ENCODE assay signal across 8 mouse cellular contexts in genomic region chr11:30267892-30268647, GRCm38 (mm10). TPM values are rescaled to one million over a fixed set of nuclear protein-coding genes. Genes with fewer than 3 reads are reported as not detected.
DNase-seq lines count a peak whose midpoint lies in the region; ATAC-seq lines count a peak whose summit lies in the region.

TSS of gene Sptbn1 (minus strand) at chr11:30268175.

- DNase-seq in adrenal gland, postnatal 14 days, result peak; percentile 94
- DNase-seq in heart, adult 11 months, result peak; percentile 100
- peak; percentile 86 for DNase-seq in kidney, adult 11 months
- DNase-seq in left cerebral cortex, postnatal 36 days (ENCODE audit: low spot score in 2 of 2), result peak; percentile 85 to 89
- peak; percentile 92 for DNase-seq in mesoderm, embryonic 11.5 days (ENCODE audit: low read depth, low spot score)
- DNase-seq in right cerebral cortex, postnatal 36 days (ENCODE audit: low spot score in 2 of 2), result peak; percentile 81 to 83
- no peak for DNase-seq in natural killer cell, adult 2 months (ENCODE audit: low spot score in 2 of 2)

- peak within 1 kb of the TSS; percentile 91 for H3K4me3 ChIP-seq in embryonic facial prominence, embryonic 12.5 days

- H3K27ac ChIP-seq in embryonic facial prominence, embryonic 12.5 days, result peak within 1 kb of the TSS; percentile 91

- ATAC-seq in embryonic facial prominence, embryonic 12.5 days (ENCODE audit: insufficient number of reproducible peaks, insufficient read depth, low FRiP score, low TSS enrichment), result peak; percentile 99

- peaks cover 12% of the 10 kb centered on the region for H3K4me1 ChIP-seq in embryonic facial prominence, embryonic 12.5 days

- H3K4me2 ChIP-seq in embryonic facial prominence, embryonic 12.5 days (replicated peaks), result peak within 1 kb of the TSS; percentile 91

- H3K9ac ChIP-seq in embryonic facial prominence, embryonic 12.5 days, result peak within 1 kb of the TSS; percentile 88

- no peaks in the 10 kb centered on the region for H3K9me3 ChIP-seq in embryonic facial prominence, embryonic 12.5 days

- H3K36me3 ChIP-seq in embryonic facial prominence, embryonic 12.5 days, result no peaks in the 10 kb centered on the region

- intact Hi-C loops in left cerebral cortex, postnatal 36 days (cut with DNase I), result loop anchor here (5.0 kb wide), 3 partner anchors 121 to 379 kb away; partner anchors contain the start of genes 4930505A04Rik and Acyp2

- no peaks in the 10 kb centered on the region for H3K27me3 ChIP-seq in embryonic facial prominence, embryonic 12.5 days

- under 1% methylated on average over 33 of the region's 81 CpGs for WGBS in embryonic facial prominence, embryonic 12.5 days

RNA-seq across cellular contexts. Expression of gene Sptbn1, which starts in this region (rescaled TPM):
- total RNA-seq in adrenal gland, postnatal 14 days (2021), result 336 and 367 TPM in 2 replicates
- 82.6 and 83.7 TPM in 2 replicates for polyA plus RNA-seq in embryonic facial prominence, embryonic 12.5 days (2016; fragmentation: Nextera tagmentation; extraction: Ambion mirVana)
- total RNA-seq in left cerebral cortex, postnatal 36 days (2021), result 100 to 1,000 TPM; 587 to 631 TPM

Comparison
In these comparisons a context has a peak if more than half of its experiments do, and no peak if none do; other contexts are left out.
1. DNase-seq: peak in adrenal gland, postnatal 14 days (single experiment), heart, adult 11 months (single experiment), kidney, adult 11 months (single experiment), left cerebral cortex, postnatal 36 days (2 of 2), mesoderm, embryonic 11.5 days (single experiment) and right cerebral cortex, postnatal 36 days (2 of 2); none in natural killer cell, adult 2 months (0 of 2).